Mouse (Mus musculus) CD8-positive naive resting alpha-beta T cell, adult 2 months (primary cell): ENCODE measurements around the gene H2-T3.
A peak's percentile ranks its signal among the peaks of the same experiment; 100 is the strongest.

Experiments
- DNase-seq, 2 experiments: peaks; one replicate each; pipeline ENCODE4 v3.0.0; 2022; ENCODE audit warnings: low read depth in 2 of 2, low spot score in 2 of 2

Gene H2-T3

GRCm38 (mm10) chr17:36190169-36190507, at the start of gene H2-T3:
Gene H2-T3, minus strand, starts transcription at chr17:36190287.
- DNase-seq, result no peak

- no peak for DNase-seq
These were observed 47.3 kb upstream of the H2-T3 start for GRCm38 (mm10) chr17:36237321-36237921.

GRCm38 (mm10) chr17:36235300-36235699, 45.2 kb upstream of the H2-T3 start:
- peak in 1 of 2 experiments; percentile 36 for DNase-seq

GRCm38 (mm10) chr17:36233572-36233971, 43.5 kb upstream of the H2-T3 start:
- no peak for DNase-seq

- peak; percentile 70 to 81 for DNase-seq
These were observed 41.2 kb upstream of the H2-T3 start for GRCm38 (mm10) chr17:36231318-36231717.

- peak; percentile 22 to 29 for DNase-seq
These were observed 39.0 kb upstream of the H2-T3 start for GRCm38 (mm10) chr17:36229046-36229445.

- peak; percentile 62 to 77 for DNase-seq
These were observed 36.8 kb upstream of the H2-T3 start for GRCm38 (mm10) chr17:36226921-36227320.

- no peak for DNase-seq
These were observed 35.2 kb upstream of the H2-T3 start for GRCm38 (mm10) chr17:36225231-36225824.

- DNase-seq, result no peak
These were observed 34.4 kb upstream of the H2-T3 start for GRCm38 (mm10) chr17:36224451-36224850.

- no peak for DNase-seq
These were observed 28.6 kb upstream of the H2-T3 start for GRCm38 (mm10) chr17:36218594-36219155.

- no peak for DNase-seq
These were observed 25.5 kb upstream of the H2-T3 start for GRCm38 (mm10) chr17:36215586-36215985.

- DNase-seq, result no peak
These were observed 16.8 kb upstream of the H2-T3 start for GRCm38 (mm10) chr17:36206846-36207245.

- DNase-seq, result peak in 1 of 2 experiments; percentile 11
These were observed 15.8 kb upstream of the H2-T3 start for GRCm38 (mm10) chr17:36205862-36206261.

GRCm38 (mm10) chr17:36205456-36205855, 15.4 kb upstream of the H2-T3 start:
- peak; percentile 48 to 64 for DNase-seq

GRCm38 (mm10) chr17:36201851-36202250, 11.8 kb upstream of the H2-T3 start:
- no peak for DNase-seq

- no peak for DNase-seq
These were observed 8.2 kb upstream of the H2-T3 start for GRCm38 (mm10) chr17:36198317-36198716.

GRCm38 (mm10) chr17:36194471-36194870, 4.4 kb upstream of the H2-T3 start:
- no peak for DNase-seq

- DNase-seq, result peak; percentile 59 to 62
These were observed 3.6 kb upstream of the H2-T3 start for GRCm38 (mm10) chr17:36193546-36194141.

GRCm38 (mm10) chr17:36192371-36192770, 2.3 kb upstream of the H2-T3 start:
- no peak for DNase-seq

- no peak for DNase-seq
These were observed 457 bp downstream of the H2-T3 start for GRCm38 (mm10) chr17:36189491-36190168.

GRCm38 (mm10) chr17:36187540-36187939, 2.5 kb downstream of the H2-T3 start:
- DNase-seq, result no peak

GRCm38 (mm10) chr17:36182212-36182611, 7.9 kb downstream of the H2-T3 start:
- no peak for DNase-seq
